Mouse (Mus musculus) left cerebral cortex, adult 9 months (tissue): Measurements from ENCODE around the gene Nanos3.

Experiments used
- DNase-seq, 2 experiments: peaks; one replicate each; pipeline ENCODE4 v3.0.0; 2022; ENCODE audit warnings: low spot score in 2 of 2

Nanos3 gene

DNA sequence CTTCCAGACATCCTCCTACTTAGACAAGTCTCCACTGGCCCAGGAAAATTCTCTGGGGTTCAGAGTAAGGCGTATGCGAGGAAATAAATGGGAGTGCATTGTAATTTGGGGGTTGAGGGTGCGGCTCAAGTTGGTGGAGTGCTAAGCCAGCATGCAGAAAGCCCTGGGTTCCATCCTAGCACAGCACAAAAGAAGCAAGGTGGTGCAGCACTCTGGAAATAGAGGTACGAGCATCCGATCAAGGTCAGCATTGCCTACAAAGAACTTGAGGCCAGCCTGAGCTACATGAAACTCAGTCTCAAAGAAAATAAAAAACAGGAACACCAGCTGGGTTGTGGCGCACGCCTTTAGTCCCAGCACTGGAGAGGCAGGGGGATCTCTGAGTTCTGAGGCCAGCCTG is at the start of gene Nanos3:
Gene Nanos3, minus strand, starts transcription at position 101 of the 400 bp plus-strand sequence.
- no peak for DNase-seq

DNA sequence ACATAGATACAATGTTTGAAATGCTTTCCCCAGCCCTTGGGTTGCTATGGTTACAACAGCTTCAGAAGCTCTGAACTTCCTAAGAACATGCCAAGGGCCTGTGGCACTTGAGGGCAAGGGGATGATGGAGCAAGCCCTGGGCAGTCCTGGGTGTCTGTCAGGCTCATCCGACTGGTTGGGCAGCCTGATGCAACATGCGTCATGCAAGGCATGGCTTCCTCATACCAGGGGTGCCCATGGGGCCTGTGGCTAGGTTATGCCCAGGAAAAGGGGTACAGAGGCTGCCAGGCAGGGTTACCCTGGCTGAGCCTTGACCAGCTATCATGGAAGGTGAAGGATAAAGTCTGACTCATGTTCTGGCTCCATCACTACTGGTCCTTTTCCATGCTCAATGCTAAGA is 48.0 kb upstream of the Nanos3 start:
- DNase-seq = no peak

DNA sequence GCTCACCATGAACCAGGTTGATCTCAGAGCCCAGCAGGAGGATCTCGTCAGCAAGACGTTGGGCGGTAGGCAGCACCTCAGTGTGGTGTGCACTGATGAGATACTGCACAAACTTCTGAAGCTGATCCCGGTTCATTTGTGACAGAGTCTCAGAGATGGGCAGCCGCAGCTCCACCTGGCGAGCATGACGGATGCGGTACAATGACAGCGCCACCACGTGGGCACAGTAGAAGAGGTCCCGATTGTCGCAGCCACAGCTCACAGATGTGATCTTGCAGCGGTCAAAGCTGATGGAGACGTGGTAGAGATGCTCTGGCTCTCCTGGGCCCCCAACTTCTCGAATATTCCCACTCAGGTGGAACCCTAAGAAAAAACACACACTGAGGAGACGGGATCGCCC is 45.7 kb upstream of the Nanos3 start:
- DNase-seq = no peak

DNA sequence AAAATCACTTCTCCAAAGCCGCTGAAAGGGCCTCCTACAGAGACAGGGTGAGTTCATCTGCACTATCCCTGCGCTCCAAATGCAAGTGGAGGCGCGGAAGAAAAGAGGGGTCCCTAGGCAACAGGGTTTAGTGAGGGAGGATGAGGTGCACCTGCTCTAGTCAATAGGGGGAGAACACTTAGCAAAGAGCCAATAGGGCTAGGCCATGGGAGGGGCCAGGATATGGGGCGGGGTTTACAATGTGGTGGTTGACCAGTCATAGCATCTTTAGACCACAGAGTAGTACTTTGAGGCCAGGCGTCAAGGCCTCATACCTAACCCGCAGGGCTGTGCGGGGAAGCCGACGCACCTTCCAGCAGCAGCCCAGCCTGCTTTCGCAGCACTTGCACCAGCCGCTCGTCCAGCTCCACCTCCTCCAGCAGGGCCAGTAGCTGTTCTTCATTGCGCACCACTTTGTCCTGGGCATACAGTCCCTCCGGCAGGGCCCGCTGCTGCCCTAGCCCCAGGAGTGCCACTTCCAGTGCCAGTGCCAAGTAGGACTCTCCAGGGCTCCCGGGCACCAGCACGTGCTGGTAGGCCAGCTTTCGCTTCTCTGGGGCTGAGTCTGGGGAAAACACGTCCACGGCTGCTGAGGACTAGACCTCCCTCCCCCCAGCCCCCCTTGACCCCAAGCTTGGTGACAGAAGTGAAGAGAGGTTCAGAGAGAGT is 38.5 kb upstream of the Nanos3 start:
- DNase-seq = no peak

DNA sequence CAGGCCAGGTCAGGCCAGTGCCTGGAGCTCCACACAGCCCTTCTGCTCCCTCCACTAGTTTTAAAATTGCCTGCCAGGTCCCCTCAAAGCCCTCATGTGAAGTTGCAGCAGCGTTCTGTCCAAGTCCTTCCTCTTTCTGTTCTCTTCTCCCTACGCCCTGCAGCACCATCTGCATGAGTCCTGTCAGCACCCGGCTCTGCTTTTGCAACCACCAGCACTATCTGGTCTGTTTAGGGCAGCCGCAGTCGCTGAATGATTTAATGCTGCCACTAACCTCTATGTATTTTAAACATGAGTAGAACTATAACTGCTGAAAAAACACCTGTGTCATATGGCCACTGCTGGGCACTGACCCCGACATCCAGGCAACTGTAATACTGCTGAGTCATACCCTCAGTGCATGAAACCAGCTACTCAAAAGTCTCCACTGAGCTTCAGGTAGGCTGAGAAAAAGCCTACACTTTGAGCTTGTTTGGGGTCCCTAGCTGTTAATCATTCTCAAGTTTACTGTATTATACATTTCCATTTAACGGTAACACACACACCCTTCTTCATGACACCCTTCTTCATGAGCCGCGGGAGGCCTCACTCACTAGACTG is 37.6 kb upstream of the Nanos3 start:
- DNase-seq = peak in 1 of 2 experiments; percentile 33

DNA sequence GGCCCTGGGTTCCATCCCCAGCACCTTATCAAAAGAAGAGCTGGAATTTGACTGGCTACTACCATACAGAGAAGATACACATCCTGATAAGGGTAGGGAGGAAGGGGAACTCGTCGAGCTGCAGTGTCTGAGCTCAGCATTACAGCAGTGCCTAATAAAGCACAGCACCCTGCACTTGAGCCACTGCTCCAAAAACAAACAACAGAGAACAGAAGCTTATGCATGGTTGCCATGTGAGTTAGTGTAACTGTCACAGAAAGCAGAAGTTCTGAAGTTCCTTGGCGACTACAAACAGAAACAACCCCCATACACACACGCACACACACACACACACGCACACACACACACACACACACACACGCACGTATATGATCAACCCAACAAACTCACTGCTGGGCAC is 35.1 kb upstream of the Nanos3 start:
- no peak for DNase-seq

DNA sequence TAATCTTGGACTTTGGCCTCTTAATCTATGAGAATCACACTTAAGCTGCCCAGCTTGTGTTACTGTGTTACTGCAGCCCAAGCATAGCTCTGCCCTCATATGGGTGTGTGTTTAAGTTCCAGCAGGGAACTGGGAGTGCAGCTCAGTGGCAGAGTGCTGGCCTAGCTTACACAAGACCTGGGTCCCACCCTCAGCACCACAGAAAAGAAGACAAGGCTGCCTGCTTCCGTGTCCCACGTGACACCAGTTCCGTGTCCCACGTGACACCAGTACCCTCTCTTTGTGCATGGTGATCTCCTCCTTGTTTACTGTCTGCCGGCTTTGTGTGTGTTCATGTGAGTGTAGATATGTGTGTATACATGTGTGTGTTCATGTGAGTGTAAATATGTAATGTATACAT is 33.1 kb upstream of the Nanos3 start:
- no peak for DNase-seq

DNA sequence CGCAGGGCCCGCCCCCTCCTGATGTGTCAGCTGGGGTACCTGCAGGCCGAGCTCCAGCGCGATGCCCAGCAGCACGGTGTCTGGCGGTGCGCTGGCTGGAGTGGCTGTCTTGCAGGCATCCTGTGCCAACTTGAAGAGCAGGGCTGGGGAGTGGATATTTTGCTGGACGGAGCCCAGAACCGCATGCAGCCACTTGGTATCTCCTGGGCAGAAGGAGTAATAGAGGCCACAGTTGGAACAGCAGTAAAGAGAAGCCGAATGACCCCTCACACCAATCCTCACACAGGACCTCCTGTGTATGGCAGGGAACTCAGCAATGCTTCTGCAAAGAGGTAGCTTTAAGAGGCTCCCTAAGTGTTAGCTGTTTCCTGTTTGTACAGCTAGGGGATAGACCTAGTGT is 32.2 kb upstream of the Nanos3 start:
- no peak for DNase-seq

DNA sequence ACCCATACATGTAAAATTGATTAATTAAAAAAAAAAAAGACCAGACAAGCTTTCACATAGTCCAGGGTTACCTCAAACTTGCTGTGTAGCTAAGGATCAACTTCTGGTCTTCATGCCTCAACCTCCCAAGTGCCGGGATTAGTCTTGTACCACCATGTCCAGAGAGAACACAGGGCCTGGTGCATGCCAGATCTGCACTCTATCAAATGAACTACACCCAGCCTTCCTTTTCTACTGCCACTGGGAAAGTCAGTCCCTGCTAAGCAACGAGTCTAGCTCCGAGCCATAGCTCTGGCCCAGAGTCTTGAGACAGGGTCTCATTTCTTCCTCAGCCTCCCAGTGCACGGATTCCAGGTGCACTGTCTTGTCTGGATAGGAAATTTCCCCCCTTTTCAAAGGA is 28.3 kb upstream of the Nanos3 start:
- DNase-seq = no peak

DNA sequence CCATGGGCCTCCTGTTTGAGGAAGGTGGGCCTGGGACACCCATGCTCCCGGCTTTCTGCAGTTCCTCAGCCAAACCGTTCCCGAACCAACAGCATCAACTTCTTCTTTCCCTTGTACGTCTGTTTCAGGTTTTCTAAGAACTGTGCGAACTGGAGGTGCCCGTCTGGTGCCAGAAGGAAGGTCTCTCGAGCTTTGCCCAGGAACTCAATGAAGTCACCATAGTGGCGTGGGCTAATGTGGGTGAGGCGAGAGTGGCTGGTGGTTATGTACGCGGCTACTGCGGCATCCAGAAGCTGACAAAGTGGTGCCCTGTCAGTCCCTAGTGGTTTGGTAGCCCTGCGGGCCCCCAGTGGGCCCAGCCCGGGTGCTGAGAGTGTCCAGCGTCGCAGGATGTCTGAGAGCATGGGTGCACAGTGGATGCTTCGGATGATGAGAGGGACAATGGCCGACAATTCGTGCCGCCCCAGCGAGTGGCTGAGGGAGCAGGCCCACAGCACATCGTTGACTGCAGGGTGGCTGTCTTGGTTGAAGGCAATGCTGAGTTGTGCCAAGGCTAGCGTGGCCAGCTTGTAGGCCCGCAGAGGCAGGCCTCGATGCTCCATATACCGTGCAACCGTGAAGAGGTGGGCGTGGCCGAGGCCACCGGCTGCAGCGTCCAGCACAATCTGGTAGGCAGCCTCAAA is 27.0 kb upstream of the Nanos3 start:
- no peak for DNase-seq

DNA sequence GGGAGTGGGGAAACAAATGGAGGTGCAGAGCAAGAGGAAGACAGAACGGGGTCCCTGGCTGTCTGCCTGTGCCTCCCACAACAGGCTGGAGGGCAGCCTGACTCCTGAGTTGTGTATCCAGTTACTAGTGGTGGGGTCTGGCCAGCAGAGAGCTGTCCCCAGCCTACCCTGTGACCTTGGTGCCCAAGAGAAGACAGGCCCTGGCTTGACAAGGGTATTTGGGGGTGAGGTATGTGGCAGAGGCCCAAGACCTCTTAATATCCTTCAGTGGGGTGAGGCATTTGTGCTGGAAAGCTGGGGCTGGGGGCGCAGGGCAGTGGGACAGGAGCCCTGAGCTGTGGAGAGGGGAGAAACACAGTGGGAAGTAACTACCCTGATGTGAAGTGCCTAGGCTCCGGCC is 26.2 kb upstream of the Nanos3 start:
- no peak for DNase-seq

DNA sequence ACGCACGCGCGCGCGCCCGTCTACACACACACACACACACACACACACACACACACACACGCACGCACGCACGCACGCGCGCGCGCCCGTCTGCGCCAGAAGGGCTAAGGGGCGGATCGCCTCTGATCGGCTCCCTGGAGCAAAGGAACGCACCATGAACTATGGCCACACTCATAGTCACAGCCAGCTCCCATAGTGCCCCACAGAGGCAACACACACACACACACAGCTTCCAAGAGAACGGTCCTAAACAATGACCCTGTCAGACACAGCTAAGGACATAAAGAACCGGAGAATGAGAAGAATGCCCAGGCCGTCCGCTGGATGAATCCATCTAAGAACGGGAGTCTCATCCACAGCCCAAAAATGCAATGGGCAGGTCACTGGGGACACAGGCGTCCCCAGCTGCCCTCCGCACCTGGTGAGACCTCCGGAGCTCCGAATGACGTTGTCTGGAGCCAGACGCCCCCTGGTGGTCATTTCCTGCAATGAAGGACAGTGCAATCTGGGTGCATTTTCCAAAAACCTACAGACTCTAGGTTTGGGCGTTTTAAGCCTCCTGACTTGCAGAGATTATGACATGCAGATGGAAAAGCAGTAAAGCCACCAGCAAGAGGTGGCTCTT is 25.3 kb upstream of the Nanos3 start:
- peak in 1 of 2 experiments; percentile 82 for DNase-seq

DNA sequence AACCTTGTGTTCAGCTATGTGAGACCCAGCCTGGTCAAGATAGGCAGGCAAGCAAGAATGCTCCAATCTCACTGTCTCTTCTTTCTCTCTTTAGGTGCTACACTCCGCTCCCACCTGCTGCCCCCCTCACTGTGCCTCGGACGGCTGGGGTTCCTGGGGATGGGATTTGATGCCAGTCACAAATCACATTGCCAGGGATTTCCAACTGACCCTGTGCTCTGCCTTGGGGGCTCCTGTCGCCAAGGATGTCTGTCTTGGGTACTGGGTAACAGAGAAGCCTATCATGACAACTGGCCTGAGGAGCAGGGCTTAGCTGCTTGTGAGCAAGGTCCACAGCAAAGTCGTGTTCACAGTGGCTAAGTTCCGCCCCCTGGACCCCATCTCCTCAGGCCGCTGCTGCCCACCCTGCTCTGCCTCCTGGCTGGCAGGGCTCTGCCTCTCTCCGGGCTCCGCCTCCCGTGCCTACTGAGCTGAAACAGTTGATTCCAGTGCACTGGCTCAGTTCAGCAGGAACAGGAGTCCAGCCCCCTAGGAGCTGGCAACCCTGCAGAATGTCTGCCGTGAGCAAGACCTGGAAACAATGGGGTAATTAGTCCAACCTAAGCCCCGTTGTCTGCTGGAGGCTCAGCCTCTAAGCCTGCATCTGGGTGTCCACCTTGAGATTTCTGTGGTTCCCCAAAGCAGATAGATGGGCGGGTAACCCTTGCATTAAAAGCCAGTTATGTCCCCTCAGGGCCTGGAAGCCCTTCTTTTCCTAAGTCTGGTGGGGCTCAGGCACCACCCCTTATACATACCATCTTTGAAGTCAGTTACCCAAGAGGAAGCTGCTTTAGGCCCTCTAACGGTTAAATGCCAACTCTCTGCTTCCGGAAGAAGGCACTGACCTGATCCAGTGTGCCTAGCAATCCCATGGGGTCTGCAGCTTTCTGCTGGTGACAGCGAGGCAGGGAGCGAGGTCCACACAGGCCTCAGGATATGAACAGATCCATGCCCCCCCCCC is 23.7 kb upstream of the Nanos3 start:
- DNase-seq = no peak

DNA sequence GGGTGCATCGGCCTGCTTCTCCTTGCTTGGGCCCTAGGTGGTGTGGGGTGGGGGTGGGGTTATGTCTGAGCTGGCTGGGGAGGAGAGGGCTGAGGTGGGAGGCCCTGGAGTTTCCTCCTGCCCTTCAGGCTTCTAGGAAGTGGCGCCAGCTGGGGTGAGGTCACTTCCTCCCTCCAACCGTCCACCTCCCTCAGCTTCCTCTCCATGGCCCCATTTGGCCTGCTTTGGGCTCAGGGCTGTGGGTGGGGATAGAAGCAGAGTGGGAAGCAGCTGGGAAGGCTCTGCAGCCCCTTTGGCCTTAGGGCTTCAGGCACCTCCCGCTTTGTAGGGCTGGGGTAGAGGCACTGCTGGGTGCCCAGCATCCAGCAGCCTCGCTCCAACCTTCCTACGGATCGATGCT is 22.8 kb upstream of the Nanos3 start:
- DNase-seq = no peak

DNA sequence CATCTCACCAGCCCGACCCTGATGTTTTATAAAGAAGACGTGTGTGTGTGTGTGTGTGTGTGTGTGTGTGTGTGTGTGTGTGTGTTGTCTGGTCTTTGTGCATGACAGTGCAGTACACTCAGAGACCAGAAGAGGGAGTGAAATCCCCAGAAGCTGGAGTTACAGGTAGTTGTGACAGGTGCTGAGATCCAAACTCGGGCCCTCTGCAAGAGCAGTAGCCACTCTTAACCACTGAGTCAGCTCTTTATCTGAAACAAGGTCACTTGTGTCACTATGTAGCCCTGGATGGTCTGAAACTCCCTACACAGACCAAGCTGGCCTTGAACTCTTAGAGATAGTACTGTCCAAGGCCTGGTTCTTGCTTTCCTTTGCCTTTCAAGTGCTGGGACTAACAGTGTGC is 21.6 kb upstream of the Nanos3 start:
- no peak for DNase-seq

DNA sequence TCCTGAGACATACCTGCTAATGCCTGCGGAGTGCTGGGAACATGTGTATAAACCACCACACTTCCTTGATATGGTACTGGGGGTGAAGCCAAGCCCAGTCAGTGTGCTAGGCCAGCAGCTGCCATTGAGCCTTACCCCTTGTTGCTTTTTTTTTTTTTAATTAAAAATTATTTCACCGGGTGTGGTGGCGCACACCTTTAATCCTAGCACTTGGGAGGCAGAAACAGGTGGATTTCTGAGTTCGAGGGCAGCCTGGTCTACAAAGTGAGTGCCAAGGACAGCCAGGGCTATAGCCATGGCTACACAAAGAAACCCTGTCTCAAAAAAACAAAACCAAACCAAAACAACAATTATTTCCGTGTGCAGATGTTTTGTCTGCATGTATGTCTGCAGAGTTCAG is 20.1 kb upstream of the Nanos3 start:
- no peak for DNase-seq

DNA sequence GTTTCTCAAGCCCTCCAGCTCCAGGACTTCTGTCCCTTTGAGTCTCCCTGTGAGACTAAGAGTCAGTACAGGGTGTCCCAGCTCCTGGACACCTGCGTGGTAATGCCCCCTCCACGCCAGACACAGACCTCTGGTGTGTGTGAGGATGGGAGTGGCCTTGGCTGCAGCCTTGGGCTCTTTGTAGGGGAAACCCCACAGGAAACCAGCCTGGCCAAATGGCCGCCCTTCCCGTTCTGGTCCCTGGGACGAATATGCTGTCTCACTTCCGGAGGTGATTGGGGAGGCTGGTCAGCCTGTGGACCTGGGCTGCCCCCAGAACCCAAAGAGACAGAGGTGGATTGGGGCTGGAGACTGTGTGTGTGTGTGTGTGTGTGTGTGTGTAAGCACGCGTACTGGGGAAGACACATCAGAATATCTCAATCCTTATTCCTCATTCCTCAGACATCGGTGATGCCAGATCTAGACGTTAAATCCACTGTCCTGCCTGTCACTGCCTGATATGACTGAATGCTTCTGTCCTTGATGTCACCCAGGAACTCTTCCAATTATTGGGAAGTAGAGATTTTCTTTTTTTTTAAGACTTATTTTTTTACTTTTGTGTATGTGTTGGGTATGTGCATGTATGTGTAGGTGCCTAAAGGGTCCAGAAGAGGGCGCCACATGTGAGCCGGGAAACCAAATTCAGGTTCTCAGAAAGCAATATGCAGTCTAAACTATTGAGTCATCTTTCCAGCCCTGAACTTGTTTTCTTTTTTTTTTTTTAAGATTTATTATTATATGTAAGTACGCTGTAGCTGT is 19.2 kb upstream of the Nanos3 start:
- no peak for DNase-seq

DNA sequence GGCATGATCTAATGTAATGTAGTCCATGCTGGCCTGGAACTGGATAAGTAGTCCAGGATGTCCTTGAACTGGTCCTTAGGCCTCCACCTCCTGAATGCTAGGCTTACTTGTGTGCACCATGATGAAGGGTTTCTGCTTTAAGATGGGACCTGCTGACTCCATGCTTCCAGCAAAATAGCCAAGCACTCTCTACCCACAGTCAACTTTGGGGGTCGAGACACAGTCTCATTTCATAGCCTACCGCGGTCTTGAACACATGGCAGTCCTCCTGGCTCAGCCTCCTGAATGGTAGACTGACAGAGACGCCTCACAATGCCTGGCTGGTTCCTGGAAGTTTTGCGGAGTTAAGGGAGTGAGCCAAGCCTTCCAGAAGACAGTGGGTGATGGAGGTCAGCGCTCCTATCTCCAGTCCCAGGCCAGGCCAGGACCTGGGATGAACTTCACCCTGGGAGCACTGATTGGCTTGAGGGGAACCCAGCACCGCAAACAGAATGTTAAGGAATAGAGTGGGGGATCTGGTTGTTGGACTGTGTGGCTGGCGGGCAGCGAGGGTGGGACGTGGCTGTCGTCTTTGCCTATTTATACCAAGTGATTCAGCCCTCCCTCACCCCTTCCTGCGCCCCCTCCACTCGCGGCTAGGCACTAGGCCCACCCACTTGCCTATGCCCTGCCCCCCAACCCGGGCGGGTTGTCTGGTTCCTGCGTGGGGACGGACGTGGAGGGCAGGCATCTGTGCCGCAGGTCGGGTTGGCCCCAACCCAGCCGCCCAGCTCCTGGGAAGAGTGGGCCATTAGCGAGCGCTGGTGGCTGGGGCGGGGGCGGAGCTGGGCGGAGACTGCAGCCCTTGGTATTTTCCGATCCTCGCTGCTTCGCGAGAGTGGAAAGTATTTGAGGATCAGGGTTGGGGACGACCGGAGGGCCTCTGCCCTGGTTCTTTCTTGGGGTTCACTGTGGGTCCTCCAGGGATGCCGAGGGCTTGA is 18.2 kb upstream of the Nanos3 start:
- DNase-seq = peak in 1 of 2 experiments; percentile 79

DNA sequence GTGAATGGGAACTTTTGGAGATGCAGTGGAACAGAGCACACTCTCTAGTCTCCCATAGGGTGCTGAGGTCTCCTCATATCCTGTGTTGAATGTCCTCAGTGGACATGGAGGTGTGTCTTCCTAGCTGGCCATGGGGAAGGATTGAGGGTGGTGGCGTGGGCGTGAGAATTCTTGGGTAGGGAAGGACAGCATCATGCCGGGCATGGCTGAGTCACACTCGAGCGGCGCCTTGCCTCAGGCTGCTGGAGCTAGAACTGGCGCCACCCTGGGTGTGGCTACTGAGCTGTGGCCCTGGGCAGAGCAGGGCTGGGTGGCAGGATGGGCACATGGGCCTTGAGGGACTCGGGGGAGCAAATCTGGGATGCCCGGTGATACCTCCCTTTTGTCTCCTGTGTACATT is 17.4 kb upstream of the Nanos3 start:
- DNase-seq = peak in 1 of 2 experiments; percentile 65
